Mouse (Mus musculus) small intestine, adult 2 months (tissue): Measurements from ENCODE around the gene Siglec1. TPM values are rescaled to one million over a fixed set of nuclear protein-coding genes. Genes with fewer than 3 reads are reported as not detected.

Source experiments
- H3K27ac ChIP-seq: fragments of 200-500 bp; 2 replicates; pipeline ENCODE4 v1.5.1; 2012; ENCODE audit warnings: low read depth, low read length, control low read depth, inconsistent platforms; ENCODE audit not compliant: insufficient read depth
- H3K27me3 ChIP-seq: fragments of 200-500 bp; 2 replicates; pipeline ENCODE4 v1.6.1; 2012; ENCODE audit warnings: mild to moderate bottlenecking, moderate library complexity, low read length, inconsistent platforms; ENCODE audit not compliant: control insufficient read depth, insufficient read depth
- H3K36me3 ChIP-seq: fragments of 200-500 bp; 2 replicates; pipeline ENCODE4 v1.6.1; 2012; ENCODE audit warnings: mild to moderate bottlenecking, low read length, control low read depth, inconsistent platforms; ENCODE audit not compliant: control insufficient read depth, insufficient read depth
- H3K4me1 ChIP-seq: fragments of 200-500 bp; 2 replicates; pipeline ENCODE4 v1.6.1; 2012; ENCODE audit warnings: low read length, inconsistent platforms, mixed read lengths; ENCODE audit not compliant: control insufficient read depth, insufficient read depth, insufficient read length
- H3K4me3 ChIP-seq: fragments of 200-500 bp; 2 replicates; pipeline ENCODE4 v1.5.1; 2012; ENCODE audit warnings: low read depth, mild to moderate bottlenecking, control low read depth, inconsistent platforms, low read length, moderate library complexity
- CTCF ChIP-seq: fragments of 200-500 bp; IDR thresholded peaks from 2 replicates; pipeline ENCODE4 v1.5.1; 2012; ENCODE audit warnings: low read depth, mild to moderate bottlenecking, control low read depth, inconsistent platforms, low read length, moderate library complexity, mixed read lengths; ENCODE audit not compliant: insufficient replicate concordance, insufficient read length; ENCODE audit errors: extremely low read depth
- POLR2A ChIP-seq: fragments of 200-500 bp; IDR thresholded peaks from 2 replicates; pipeline ENCODE4 v1.6.1; 2012; ENCODE audit warnings: low read depth, mild to moderate bottlenecking, control low read depth, inconsistent platforms, low read length, moderate library complexity
- WGBS: fragments of 180-500 bp; shearing (Covaris S2); methylation state at CpG from one replicate; pipeline ENCODE4 v1.1.7; 2018; 5-methylcytosine and 5-hydroxymethylcytosine counted together
- polyA plus RNA-seq: library from polyadenylated mRNA; depleted of rRNA; stranded (reverse); fragments of >200 nt; gene quantifications from 2 replicates; pipeline ENCODE4 v1.2.3, GENCODE M21; 2012

Gene Siglec1
- polyA plus RNA-seq, 1 experiment, result 1.9 TPM

GRCm38 (mm10) chr2:131080507-131080906, 6.1 kb downstream of the Siglec1 start:
- Histone ChIP-seq H3K27ac (no peak overlapping the region), H3K4me1 (no peaks in the 10 kb centered on the region), H3K36me3 (no peaks in the 10 kb centered on the region), H3K4me3 (no peak overlapping the region), H3K27me3 (no peaks in the 10 kb centered on the region)
- TF ChIP-seq CTCF, result no peak
- TF ChIP-seq POLR2A, result no peak
- 60% methylated on average over 5 of the region's 5 CpGs for WGBS

DNA sequence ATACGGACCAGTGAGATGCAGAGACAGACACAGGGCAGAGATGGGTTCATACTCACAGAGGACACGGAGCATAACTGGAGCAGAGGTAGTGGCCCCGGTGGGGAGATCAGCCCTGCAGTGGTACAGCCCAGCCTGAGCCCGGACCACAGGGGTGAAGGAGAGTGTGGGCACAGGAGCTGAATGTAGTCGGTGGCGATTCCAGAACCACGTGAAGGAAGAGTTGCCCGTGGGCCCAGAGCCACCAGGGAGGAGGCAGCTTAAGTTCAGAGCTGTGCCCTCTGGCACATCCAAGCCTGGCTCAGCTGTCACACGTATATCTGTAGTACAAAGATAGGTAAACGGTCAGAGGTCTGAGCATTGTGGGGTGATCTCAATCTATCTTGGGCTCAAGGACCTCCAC, 14.0 kb downstream of the Siglec1 start:
- H3K36me3 ChIP-seq, result no peaks in the 10 kb centered on the region
- H3K4me3 ChIP-seq, result no peak overlapping the region
- no peak overlapping the region for H3K27ac ChIP-seq
- no peak for TF ChIP-seq CTCF
- TF ChIP-seq POLR2A, result no peak
- no peaks in the 10 kb centered on the region for H3K4me1 ChIP-seq
- no peaks in the 10 kb centered on the region for H3K27me3 ChIP-seq
- WGBS, result 82% methylated on average over 10 of the region's 10 CpGs

DNA sequence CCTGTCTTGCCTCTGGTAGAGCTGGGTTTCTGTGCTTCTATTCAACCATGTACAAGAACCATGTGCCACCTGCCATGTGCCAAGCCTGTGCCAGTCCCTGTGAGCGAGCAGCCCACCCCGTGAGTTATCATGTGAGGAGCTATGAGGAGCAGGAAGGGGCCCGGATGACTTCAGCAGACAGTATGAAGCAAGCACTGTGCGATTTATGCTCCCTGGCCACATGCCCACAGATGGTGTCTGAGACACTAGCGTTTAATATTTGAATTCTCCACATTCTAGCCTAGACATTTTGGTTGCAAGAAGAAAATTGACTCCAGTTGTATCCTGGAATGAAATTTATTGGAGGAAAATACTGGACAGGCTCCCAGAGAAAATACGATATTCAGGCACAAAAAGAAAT, 19.1 kb downstream of the Siglec1 start:
- Histone ChIP-seq H3K4me3 (no peak overlapping the region), H3K27ac (no peak overlapping the region), H3K27me3 (peaks cover 6% of the 10 kb centered on the region; the same call in 1 of the 2 replicates), H3K36me3 (no peaks in the 10 kb centered on the region), H3K4me1 (no peaks in the 10 kb centered on the region)
- TF ChIP-seq CTCF, result no peak
- TF ChIP-seq POLR2A, result no peak
- WGBS, result 46% methylated on average over 6 of the region's 6 CpGs

DNA sequence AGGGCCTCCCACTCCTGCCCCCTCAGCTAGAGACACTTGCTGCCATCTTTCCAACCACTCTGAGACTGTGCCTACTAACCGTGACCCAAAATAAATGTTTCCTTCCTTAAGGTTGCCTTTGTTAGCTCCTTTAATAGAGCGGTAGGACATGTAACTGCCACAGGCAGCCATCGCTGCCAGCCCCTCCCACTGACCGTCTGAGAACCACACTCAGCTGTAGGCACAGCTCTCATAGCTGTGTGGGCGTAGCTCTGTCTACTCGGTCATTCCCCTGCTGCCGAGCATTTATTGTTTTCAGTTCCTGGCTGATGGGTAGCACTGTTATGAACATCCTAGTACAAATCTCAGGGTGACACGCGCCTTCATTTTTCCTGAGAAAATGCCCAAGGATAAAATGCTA, 20.2 kb downstream of the Siglec1 start:
- 52% methylated on average over 9 of the region's 9 CpGs for WGBS
- H3K4me3 ChIP-seq, result no peak overlapping the region
- no peaks in the 10 kb centered on the region for H3K4me1 ChIP-seq
- no peaks in the 10 kb centered on the region for H3K36me3 ChIP-seq
- H3K27ac ChIP-seq, result no peak overlapping the region
- TF ChIP-seq CTCF (no peak), POLR2A (no peak)
- peaks cover 6% of the 10 kb centered on the region for H3K27me3 ChIP-seq

GRCm38 (mm10) chr2:131063404-131063864, 23.1 kb downstream of the Siglec1 start, which contains the start of gene Adam33:
Gene Adam33 (minus strand): TSS chr2:131063814.
- no peaks in the 10 kb centered on the region for H3K4me1 ChIP-seq

DNA sequence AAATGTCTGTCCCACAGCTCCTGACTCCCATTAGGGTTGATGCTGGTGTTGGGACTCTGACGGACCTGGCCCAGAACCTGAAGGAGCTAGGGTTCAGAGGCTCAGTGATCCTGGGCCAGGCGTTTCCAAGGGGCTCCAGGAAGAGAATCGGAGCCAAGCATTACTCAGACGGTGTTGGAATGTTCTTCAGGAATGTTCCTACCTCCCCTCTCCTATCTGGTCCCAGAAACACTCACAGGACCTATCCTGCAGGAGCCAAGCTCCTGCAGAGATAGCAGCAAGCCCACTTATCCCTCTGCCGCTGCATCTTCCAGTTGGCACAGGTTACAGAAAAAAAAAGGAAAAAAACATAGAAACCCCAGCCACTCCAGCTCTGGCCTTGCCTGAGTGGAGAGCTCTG, 25.0 kb downstream of the Siglec1 start:
- H3K4me3 ChIP-seq, result no peak overlapping the region
- H3K27me3 ChIP-seq, result peaks cover 6% of the 10 kb centered on the region
- TF ChIP-seq POLR2A (no peak), CTCF (no peak)
- WGBS, result 50% methylated on average over 5 of the region's 5 CpGs
- no peaks in the 10 kb centered on the region for H3K36me3 ChIP-seq
- H3K27ac ChIP-seq, result no peak overlapping the region
- no peaks in the 10 kb centered on the region for H3K4me1 ChIP-seq

More at GRCm38 (mm10) chr2:131063404-131063864, 23.1 kb downstream of the Siglec1 start, which contains the start of gene Adam33:
- Histone ChIP-seq H3K4me3 (peak within 1 kb of the TSS; percentile 30), H3K36me3 (no peaks in the 10 kb centered on the region), H3K27ac (peak within 1 kb of the TSS; percentile 17; the same call in 1 of the 2 replicates), H3K27me3 (peaks cover 6% of the 10 kb centered on the region)
- TF ChIP-seq POLR2A, result no peak
- TF ChIP-seq CTCF, result no peak
- WGBS, result 3% methylated on average over 27 of the region's 27 CpGs

GRCm38 (mm10) chr2:131060784-131061183, 25.8 kb downstream of the Siglec1 start:
- Histone ChIP-seq H3K4me1 (no peaks in the 10 kb centered on the region; the same call in 1 of the 2 replicates), H3K36me3 (no peaks in the 10 kb centered on the region), H3K4me3 (no peak overlapping the region), H3K27ac (no peak overlapping the region), H3K27me3 (peaks cover 9% of the 10 kb centered on the region)
- WGBS, result 64% methylated on average over 6 of the region's 6 CpGs
- TF ChIP-seq POLR2A, result no peak
- TF ChIP-seq CTCF, result no peak

DNA sequence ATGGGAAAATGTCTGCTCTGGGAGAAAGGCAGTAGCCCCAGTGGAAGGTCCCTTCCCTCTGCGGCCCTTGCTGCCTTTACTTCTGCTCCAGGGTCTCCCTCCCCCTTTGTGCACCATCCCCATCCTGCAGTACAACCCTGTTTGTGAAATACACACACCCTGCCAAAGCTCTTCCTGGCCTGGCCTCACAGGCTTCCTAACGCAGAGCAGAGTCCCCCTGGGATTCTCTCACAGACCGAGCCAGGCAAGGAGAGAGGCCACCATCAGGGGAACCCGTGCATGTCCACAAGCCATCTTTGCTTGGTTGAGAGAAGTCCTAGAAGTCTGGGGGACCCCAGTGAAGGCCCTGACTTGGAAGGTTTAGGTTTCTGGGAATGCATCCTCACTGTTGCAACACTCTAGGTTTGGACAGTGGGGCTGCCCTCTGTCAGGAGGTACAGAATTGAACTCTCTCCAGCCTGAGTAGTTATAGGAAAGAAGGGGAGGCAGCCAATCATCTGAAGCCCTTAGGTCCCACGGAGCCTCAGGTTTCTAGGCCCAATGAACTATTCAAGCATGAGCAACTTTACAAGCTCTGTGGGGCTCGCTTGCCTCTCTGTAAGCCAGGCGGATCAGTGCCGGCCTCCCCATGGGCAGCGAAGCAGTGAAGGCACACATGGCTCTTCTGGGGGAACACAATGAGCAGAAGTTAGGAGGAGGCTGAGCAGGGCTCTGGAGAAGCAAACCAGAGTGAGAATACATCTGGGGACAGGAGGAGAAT, 26.6 kb downstream of the Siglec1 start:
- no peak for TF ChIP-seq POLR2A
- TF ChIP-seq CTCF, result no peak
- Histone ChIP-seq H3K4me1 (no peaks in the 10 kb centered on the region; the same call in 1 of the 2 replicates), H3K36me3 (no peaks in the 10 kb centered on the region), H3K27me3 (peaks cover 12% of the 10 kb centered on the region), H3K4me3 (no peak overlapping the region), H3K27ac (no peak overlapping the region)
- WGBS, result 77% methylated on average over 9 of the region's 9 CpGs
